Mouse (Mus musculus): Measurements from ENCODE around the gene Slc35a5. TPM values are rescaled to one million over a fixed set of nuclear protein-coding genes. Genes with fewer than 3 reads are reported as not detected.
A peak's percentile ranks its signal among the peaks of the same experiment; 100 is the strongest.

Gene Slc35a5
- polyA plus RNA-seq, 1 experiment from 2014 or later = 31.2 TPM

GRCm38 (mm10) chr16:45154741-45155250 lies 3.7 kb downstream of the Slc35a5 start:
- no peak for TF ChIP-seq CTCF (IDR thresholded peaks at IDR 0.05)
- no peak for DNase-seq (ENCODE audit: low read depth, low spot score)
- ATAC-seq = no peak
- POLR2A ChIA-PET = interaction anchor here (1.0 kb wide), 1 partner anchor 10 kb away, joined by 3 read pairs; no protein-coding TSS in a partner anchor
- CTCF ChIA-PET = interaction anchor here (1.4 to 3.7 kb wide), 3 partner anchors 10 to 32 kb away, joined by 3 to 19 read pairs (median 3); no protein-coding TSS in a partner anchor
- in situ Hi-C loops (cut with MboI; ENCODE audit: low pct_unique_long_range_greater_than_20kb) = loop anchor here (25.0 kb wide), 1 partner anchor 1017 kb away; the partner anchor contains the start of genes Atp6v1a and Naa50
- no peaks in the 10 kb centered on the region for H3K27me3 ChIP-seq

GRCm38 (mm10) chr16:45148488-45149082 lies 9.9 kb downstream of the Slc35a5 start:
- no peak for TF ChIP-seq CTCF (IDR thresholded peaks at IDR 0.05)
- ChIA-PET CTCF (interaction anchor here (4.4 kb wide), 1 partner anchor 8 kb away, joined by 16 read pairs; no protein-coding TSS in a partner anchor), POLR2A (no interaction called here)
- in situ Hi-C loops (cut with MboI; ENCODE audit: low pct_unique_long_range_greater_than_20kb) = loop anchor here (10.0 kb wide), 1 partner anchor 664 kb away; no protein-coding TSS in a partner anchor
- DNase-seq (ENCODE audit: low read depth, low spot score) = no peak
- H3K27me3 ChIP-seq = no peaks in the 10 kb centered on the region
- no peak for ATAC-seq

GRCm38 (mm10) chr16:45145119-45145518 lies 13.4 kb downstream of the Slc35a5 start:
- ChIA-PET POLR2A (interaction anchor here (1.1 kb wide), 1 partner anchor 10 kb away, joined by 3 read pairs; no protein-coding TSS in a partner anchor), CTCF (interaction anchor here (0.8 to 1.3 kb wide), 2 partner anchors 10 to 35 kb away, joined by 3 read pairs; no protein-coding TSS in a partner anchor)
- in situ Hi-C loops (cut with MboI; ENCODE audit: low pct_unique_long_range_greater_than_20kb) = loop anchor here (10.0 kb wide), 1 partner anchor 660 kb away; no protein-coding TSS in a partner anchor
- no peak for DNase-seq (ENCODE audit: low read depth, low spot score)
- no peak for TF ChIP-seq CTCF (IDR thresholded peaks at IDR 0.05)
- no peak for ATAC-seq
- H3K27me3 ChIP-seq = no peaks in the 10 kb centered on the region

- no peaks in the 10 kb centered on the region for H3K27me3 ChIP-seq
- ChIA-PET CTCF (interaction anchor here (0.7 to 3.2 kb wide), 7 partner anchors 9 to 417 kb away, joined by 3 to 19 read pairs (median 4); no protein-coding TSS in a partner anchor), POLR2A (interaction anchor here (0.7 kb wide), 1 partner anchor 500 kb away, joined by 3 read pairs; no protein-coding TSS in a partner anchor)
- no peak for DNase-seq (ENCODE audit: low read depth, low spot score)
- in situ Hi-C loops (cut with MboI; ENCODE audit: low pct_unique_long_range_greater_than_20kb) = loop anchor here (5.0 to 10.0 kb wide), 3 partner anchors 50 to 658 kb away; partner anchors contain the start of gene Ccdc80
- peak; percentile 46 for TF ChIP-seq CTCF (IDR thresholded peaks at IDR 0.05)
- ATAC-seq = no peak
Observed at GRCm38 (mm10) chr16:45142565-45142964, 15.9 kb downstream of the Slc35a5 start.

DNA sequence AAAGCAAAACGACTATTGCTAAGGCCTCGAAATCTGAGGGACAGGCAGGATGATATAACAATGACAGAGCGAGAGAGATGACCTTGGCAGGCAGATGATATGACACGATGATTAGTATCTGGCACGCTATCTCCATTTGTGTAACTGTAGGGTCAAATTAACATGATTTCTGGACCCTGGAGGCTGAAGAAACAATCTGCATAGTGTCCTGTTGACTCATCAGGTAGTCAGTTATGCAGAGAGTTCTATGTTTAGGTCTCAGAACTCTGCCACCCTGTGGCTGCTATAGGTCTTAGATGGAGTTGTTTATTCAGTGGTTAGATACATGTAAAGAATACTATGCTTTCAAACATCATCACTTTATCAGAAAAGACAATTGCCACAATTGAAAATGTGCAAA lies 16.8 kb downstream of the Slc35a5 start:
- TF ChIP-seq CTCF (IDR thresholded peaks at IDR 0.05) = peak; percentile 61
- no peak for DNase-seq (ENCODE audit: low read depth, low spot score)

GRCm38 (mm10) chr16:45127936-45128710 lies 30.4 kb downstream of the Slc35a5 start:
- H3K27me3 ChIP-seq = no peaks in the 10 kb centered on the region
- DNase-seq (ENCODE audit: low read depth, low spot score) (no peak), ATAC-seq (no peak)
- ChIA-PET POLR2A (interaction anchor here (1.3 kb wide), 1 partner anchor 12 kb away, joined by 3 read pairs; no protein-coding TSS in a partner anchor), CTCF (no interaction called here)
- in situ Hi-C loops (cut with MboI; ENCODE audit: low pct_unique_long_range_greater_than_20kb) = no loop called here
- no peak for TF ChIP-seq CTCF (IDR thresholded peaks at IDR 0.05)

More for the DNA sequence above, 16.8 kb downstream of the Slc35a5 start:
- ATAC-seq = peak; percentile 90
- ChIA-PET CTCF (interaction anchor here (1.0 to 3.2 kb wide), 11 partner anchors 9 to 412 kb away, joined by 3 to 19 read pairs (median 4); no protein-coding TSS in a partner anchor), POLR2A (interaction anchor here (0.8 kb wide), 1 partner anchor 40 kb away, joined by 3 read pairs; no protein-coding TSS in a partner anchor)
- in situ Hi-C loops (cut with MboI; ENCODE audit: low pct_unique_long_range_greater_than_20kb) = loop anchor here (5.0 to 10.0 kb wide), 3 partner anchors 49 to 657 kb away; partner anchors contain the start of gene Ccdc80
- H3K27me3 ChIP-seq = no peaks in the 10 kb centered on the region

- no peaks in the 10 kb centered on the region for H3K27me3 ChIP-seq
- POLR2A ChIA-PET = no interaction called here
- CTCF ChIA-PET = interaction anchor here (0.6 to 5.7 kb wide), 5 partner anchors 16 to 399 kb away, joined by 3 to 43 read pairs (median 3); no protein-coding TSS in a partner anchor
- ATAC-seq (peak; percentile 99), DNase-seq (ENCODE audit: low read depth, low spot score) (peak; percentile 79)
- TF ChIP-seq CTCF (IDR thresholded peaks at IDR 0.05) = no peak
- in situ Hi-C loops (cut with MboI; ENCODE audit: low pct_unique_long_range_greater_than_20kb) = no loop called here
Observed at GRCm38 (mm10) chr16:45124230-45125203, 34.0 kb downstream of the Slc35a5 start.

- POLR2A ChIA-PET = interaction anchor here (1.0 kb wide), 1 partner anchor 27 kb away, joined by 3 read pairs; no protein-coding TSS in a partner anchor
- peak; percentile 29 for ATAC-seq
Observed at GRCm38 (mm10) chr16:45122571-45122970, 35.9 kb downstream of the Slc35a5 start.

More at GRCm38 (mm10) chr16:45122571-45122970, 35.9 kb downstream of the Slc35a5 start:
- H3K27me3 ChIP-seq = no peaks in the 10 kb centered on the region
- DNase-seq (ENCODE audit: low read depth, low spot score) = no peak
- CTCF ChIA-PET = interaction anchor here (0.9 to 5.7 kb wide), 19 partner anchors 9 to 378 kb away, joined by 3 to 43 read pairs (median 3); partner anchors contain the start of gene Ccdc80
- TF ChIP-seq CTCF (IDR thresholded peaks at IDR 0.05) = peak; percentile 81
- in situ Hi-C loops (cut with MboI; ENCODE audit: low pct_unique_long_range_greater_than_20kb) = no loop called here

All from Patski (cell line).